Mouse (Mus musculus) CH12.LX (cell line): Measurements from ENCODE around the gene Ugt1a6a.

Source experiments
- CTCF ChIP-seq, 2 experiments: IDR thresholded peaks in 1 of 2; conservative IDR thresholded peaks in 1 of 2; 2 replicates each; pipeline ENCODE4 v1.5.1; 2011 to 2012; ENCODE audit warnings: low read depth in 2 of 2, low read length in 2 of 2, improper control_type of control experiment in 1 of 2, inconsistent platforms in 1 of 2, mild to moderate bottlenecking in 1 of 2, moderate library complexity in 1 of 2
- MAX ChIP-seq: IDR thresholded peaks from 2 replicates; pipeline ENCODE4 v1.6.1; 2011; ENCODE audit warnings: low read length, improper control_type of control experiment
- POLR2A ChIP-seq: IDR thresholded peaks from 2 replicates; pipeline ENCODE4 v1.6.1; 2011; ENCODE audit warnings: low read depth, mild to moderate bottlenecking, improper control_type of control experiment, low read length

DNA sequence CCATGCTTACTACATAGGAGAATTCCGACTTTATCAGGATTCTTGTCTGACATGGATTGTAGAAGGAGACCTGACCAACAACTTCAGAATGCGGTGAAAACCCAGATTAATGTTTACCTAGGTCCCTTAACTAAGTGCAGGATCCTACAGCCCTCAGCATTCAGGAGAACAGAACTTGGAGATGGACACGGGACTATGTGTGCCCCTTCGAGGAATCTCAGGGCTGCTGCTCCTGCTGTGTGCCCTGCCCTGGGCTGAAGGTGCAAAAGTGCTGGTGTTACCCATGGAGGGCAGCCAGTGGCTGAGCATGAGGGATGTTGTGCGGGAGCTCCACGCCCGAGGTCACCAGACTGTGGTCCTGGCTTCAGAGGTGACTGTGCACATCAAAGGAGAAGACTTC, 65.8 kb downstream of the Ugt1a6a start, which contains the start of gene Ugt1a2:
- no peak for TF ChIP-seq CTCF (conservative IDR thresholded peaks at IDR 0.05 in 1 of 2, IDR thresholded peaks at IDR 0.05 in 1 of 2; ENCODE audit: low read depth in 2 of 2, low read length in 2 of 2)
- no peak for TF ChIP-seq POLR2A
- TF ChIP-seq MAX, result no peak
